Mouse (Mus musculus) embryonic facial prominence, embryonic 12.5 days (tissue): Measurements from ENCODE around the gene Cfap52. TPM values are rescaled to one million over a fixed set of nuclear protein-coding genes. Genes with fewer than 3 reads are reported as not detected.

Experiments
- ATAC-seq: fragments of 200-750 bp; cut with Nextera tagmentation; 2 replicates; pipeline ENCODE4 v1.8.0; 2017; ENCODE audit not compliant: insufficient number of reproducible peaks, insufficient read depth, low FRiP score, low TSS enrichment
- H3K27ac ChIP-seq: fragments of 300-500 bp; sonication (generic); 2 replicates; pipeline ENCODE4 v1.5.1; 2016; ENCODE audit warnings: mild to moderate bottlenecking
- H3K27me3 ChIP-seq: fragments of 300-500 bp; sonication (generic); 2 replicates; pipeline ENCODE4 v1.6.1; 2016; ENCODE audit warnings: mild to moderate bottlenecking, moderate library complexity
- H3K36me3 ChIP-seq: fragments of 300-500 bp; sonication (generic); 2 replicates; pipeline ENCODE4 v1.6.1; 2016; ENCODE audit warnings: mild to moderate bottlenecking
- H3K4me1 ChIP-seq: fragments of 300-500 bp; sonication (generic); 2 replicates; pipeline ENCODE4 v1.6.1; 2016
- H3K4me2 ChIP-seq: fragments of 300-500 bp; sonication (generic); replicated peaks from 2 replicates; pipeline ENCODE4 v1.6.1; 2016; ENCODE audit warnings: mild to moderate bottlenecking, moderate library complexity
- H3K4me3 ChIP-seq: fragments of 300-500 bp; sonication (generic); 2 replicates; pipeline ENCODE4 v1.5.1; 2016; ENCODE audit warnings: mild to moderate bottlenecking
- H3K9ac ChIP-seq: fragments of 300-500 bp; sonication (generic); 2 replicates; pipeline ENCODE4 v1.6.1; 2016; ENCODE audit warnings: mild to moderate bottlenecking, moderate library complexity
- H3K9me3 ChIP-seq: fragments of 300-500 bp; sonication (generic); 2 replicates; pipeline ENCODE4 v1.6.1; 2016; ENCODE audit warnings: mild to moderate bottlenecking, moderate library complexity
- WGBS: fragments of 180-500 bp; shearing (Covaris S2); methylation state at CpG from one replicate; pipeline ENCODE4 v1.1.7; 2016; 5-methylcytosine and 5-hydroxymethylcytosine counted together
- polyA plus RNA-seq: library from polyadenylated mRNA; unstranded; fragments of >200 nt; fragmentation: Nextera tagmentation; extraction: Ambion mirVana; gene quantifications from 2 replicates; pipeline ENCODE4 v1.2.1, GENCODE M21; 2016

Cfap52 gene
- polyA plus RNA-seq, 1 experiment from 2014 or later, result 0.61 TPM

- H3K27me3 ChIP-seq, result no peaks in the 10 kb centered on the region
- no peak for ATAC-seq
- no peak overlapping the region for H3K4me2 ChIP-seq
- H3K27ac ChIP-seq, result no peak overlapping the region
- no peaks in the 10 kb centered on the region for H3K4me1 ChIP-seq
- no peaks in the 10 kb centered on the region for H3K36me3 ChIP-seq
- H3K9ac ChIP-seq, result no peak overlapping the region
- WGBS, result 77% methylated on average over 7 of the region's 7 CpGs
- no peak overlapping the region for H3K4me3 ChIP-seq
- no peaks in the 10 kb centered on the region for H3K9me3 ChIP-seq
Observed at GRCm38 (mm10) chr11:67895641-67896040, 69.8 kb downstream of the Cfap52 start.

- H3K9ac ChIP-seq, result no peak overlapping the region
- H3K4me2 ChIP-seq, result no peak overlapping the region
- no peak overlapping the region for H3K4me3 ChIP-seq
- H3K4me1 ChIP-seq, result no peaks in the 10 kb centered on the region
- no peaks in the 10 kb centered on the region; the same call in 1 of the 2 replicates for H3K9me3 ChIP-seq
- ATAC-seq, result no peak
- H3K36me3 ChIP-seq, result no peaks in the 10 kb centered on the region
- no peak overlapping the region for H3K27ac ChIP-seq
- H3K27me3 ChIP-seq, result no peaks in the 10 kb centered on the region
- 86% methylated on average over 5 of the region's 5 CpGs for WGBS
Observed at GRCm38 (mm10) chr11:67888521-67888920, 76.9 kb downstream of the Cfap52 start.

GRCm38 (mm10) chr11:67885921-67886320, 79.5 kb downstream of the Cfap52 start:
- Histone ChIP-seq H3K4me3 (no peak overlapping the region), H3K36me3 (no peaks in the 10 kb centered on the region), H3K4me2 (no peak overlapping the region), H3K9ac (no peak overlapping the region), H3K27ac (no peak overlapping the region), H3K9me3 (no peaks in the 10 kb centered on the region; the same call in 1 of the 2 replicates), H3K27me3 (no peaks in the 10 kb centered on the region), H3K4me1 (no peaks in the 10 kb centered on the region)
- 85% methylated on average over 2 of the region's 2 CpGs for WGBS
- ATAC-seq, result no peak

Other genes with a start within 250 kb of the Cfap52 start
- 0.04 and 0.08 TPM in 2 replicates for gene Glp2r, start 194.5 kb downstream of the Cfap52 start, polyA plus RNA-seq
- gene Gsg1l2, start 191.0 kb downstream of the Cfap52 start, polyA plus RNA-seq, result not detected in 2 replicates
- gene Dhrs7c, start 167.5 kb downstream of the Cfap52 start, polyA plus RNA-seq, result 1.1 and 1.2 TPM in 2 replicates
- 1.3 and 1.4 TPM in 2 replicates for gene Usp43, start 43.5 kb downstream of the Cfap52 start, polyA plus RNA-seq
- gene Stx8, start 542 bp upstream of the Cfap52 start, polyA plus RNA-seq, result 58.4 and 59.2 TPM in 2 replicates